Mouse (Mus musculus): ENCODE results near the gene Sohlh1.
"Not testable (repeated sequence)": the region's sequence is repeated elsewhere in the genome, so short reads cannot be mapped to it uniquely, and the experiment has no call there.

Gene Sohlh1

DNA sequence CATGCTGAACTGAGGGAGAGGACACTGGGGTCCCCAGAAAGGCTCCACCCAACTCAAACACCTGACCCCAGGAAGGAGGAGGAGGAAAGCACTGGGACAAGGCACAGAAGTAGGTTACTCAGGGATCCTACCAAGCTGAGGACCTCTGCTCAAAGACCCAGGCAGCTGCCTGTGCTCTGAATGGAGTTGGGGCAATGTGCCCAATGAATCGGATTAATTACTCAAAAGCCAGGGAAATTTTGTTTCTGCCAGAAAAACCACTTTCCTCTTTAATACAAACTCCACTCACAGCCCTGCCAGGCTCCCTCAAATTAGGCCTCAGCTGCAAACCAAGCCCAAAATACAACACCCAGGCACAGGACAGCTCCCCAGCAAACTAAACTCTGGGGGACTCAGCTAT, 4.3 kb downstream of the Sohlh1 start:
- no peak for DNase-seq (ENCODE audit: extremely low read depth, insufficient read length, low spot score)

- peak; percentile 34 for DNase-seq (ENCODE audit: extremely low read depth, insufficient read length, low spot score)
Measured at GRCm38 (mm10) chr2:25842161-25842560, 4.9 kb downstream of the Sohlh1 start.

DNA sequence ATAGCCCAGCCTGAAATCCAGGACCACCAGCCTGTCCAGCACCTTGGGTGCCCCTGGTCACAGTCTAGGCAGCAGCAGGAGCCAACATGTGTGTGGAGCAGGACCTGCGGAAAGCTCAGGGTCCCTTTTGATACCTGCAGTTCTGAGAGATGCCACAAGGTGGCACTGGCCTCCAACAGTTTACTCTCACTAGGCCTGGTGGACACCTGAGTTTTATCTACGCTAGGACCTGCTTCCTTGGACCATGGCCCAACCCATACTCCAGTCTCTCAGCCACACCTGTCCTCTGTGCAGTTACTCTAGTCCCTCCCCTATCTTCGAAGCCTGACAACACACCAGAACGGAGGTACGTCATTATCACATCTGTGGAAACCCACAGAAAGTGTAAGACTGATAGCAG, 10.8 kb downstream of the Sohlh1 start:
- DNase-seq (ENCODE audit: extremely low read depth, insufficient read length, low spot score), result no peak

- DNase-seq (ENCODE audit: extremely low read depth, insufficient read length, low spot score), result no peak
Measured at GRCm38 (mm10) chr2:25830786-25831185, 16.3 kb downstream of the Sohlh1 start.

DNA sequence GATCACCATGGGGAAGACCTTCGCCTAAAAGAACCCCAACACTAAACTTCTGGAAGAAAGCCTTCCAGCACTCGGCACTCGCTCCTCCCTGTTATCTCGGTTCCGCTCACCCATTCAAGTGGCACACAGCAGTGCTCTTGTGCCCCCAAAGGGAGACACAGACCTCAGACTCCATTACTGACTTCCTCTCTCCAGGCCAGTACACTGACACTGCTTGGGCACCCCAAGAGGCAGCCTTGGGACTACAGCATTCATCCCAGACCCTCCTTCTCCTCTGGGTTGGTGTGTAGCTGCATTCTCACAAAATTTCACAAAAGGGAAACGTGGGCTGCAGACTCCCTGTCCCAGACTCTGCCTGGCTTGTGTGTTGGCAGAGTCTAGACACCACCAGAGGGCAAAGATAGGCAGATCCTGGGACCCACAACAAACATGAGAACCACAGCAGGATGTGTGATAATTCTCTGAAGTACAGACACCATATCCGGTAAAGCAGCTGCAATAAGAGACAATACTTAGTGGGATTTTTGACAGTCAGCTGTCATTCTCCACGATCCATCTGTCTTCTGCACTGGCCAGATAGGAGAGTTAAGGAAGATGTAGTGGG, 18.6 kb downstream of the Sohlh1 start:
- DNase-seq (ENCODE audit: extremely low read depth, insufficient read length, low spot score), result no peak

- DNase-seq (ENCODE audit: extremely low read depth, insufficient read length, low spot score), result no peak
Measured at GRCm38 (mm10) chr2:25824751-25825150, 22.3 kb downstream of the Sohlh1 start.

DNA sequence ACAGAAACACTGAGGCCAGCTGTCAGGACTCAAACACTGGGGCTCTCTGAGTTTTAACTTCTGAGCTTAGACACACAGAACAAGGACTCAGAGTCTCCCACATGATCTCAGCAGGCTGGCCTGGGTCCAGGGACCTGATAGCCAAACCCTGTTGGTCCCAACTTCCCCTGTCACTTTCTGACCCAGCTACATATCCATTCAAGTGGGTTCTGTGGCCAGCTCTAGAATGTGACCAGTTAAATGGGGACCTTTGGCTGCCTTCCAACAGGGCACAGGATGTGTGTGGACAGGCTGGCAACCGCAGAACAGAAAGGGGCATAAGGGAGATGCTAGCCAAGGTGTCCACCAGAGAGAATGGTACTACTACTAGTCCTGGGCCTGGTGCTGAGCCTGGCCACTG, 24.2 kb downstream of the Sohlh1 start, which contains the start of gene Lcn9:
Gene Lcn9, plus strand, starts transcription at position 348 of the 400 bp plus-strand sequence.
- DNase-seq (ENCODE audit: extremely low read depth, insufficient read length, low spot score), result peak; percentile 35

DNA sequence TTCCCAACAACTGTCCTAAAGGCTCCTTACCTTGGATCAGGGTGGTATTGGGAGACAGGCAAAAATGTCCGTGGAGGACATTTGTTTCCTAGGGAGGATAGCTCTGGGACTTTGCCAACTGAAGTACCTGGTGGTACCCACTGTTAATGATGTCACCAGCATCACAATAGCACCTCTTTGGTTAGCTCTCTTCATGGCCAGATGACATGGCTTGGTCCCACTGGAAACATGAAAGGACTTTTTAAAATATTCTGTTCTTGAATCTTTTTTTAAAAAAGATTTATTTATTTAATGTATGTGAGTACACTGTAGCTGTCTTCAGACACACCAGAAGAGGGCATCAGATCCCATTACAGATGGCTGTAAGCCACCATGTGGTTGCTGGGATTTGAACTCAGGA, 31.3 kb downstream of the Sohlh1 start, which contains the start of gene Glt6d1:
Gene Glt6d1, minus strand, starts transcription at position 101 of the 400 bp plus-strand sequence.
- DNase-seq (ENCODE audit: extremely low read depth, insufficient read length, low spot score), result not testable (repeated sequence)

DNA sequence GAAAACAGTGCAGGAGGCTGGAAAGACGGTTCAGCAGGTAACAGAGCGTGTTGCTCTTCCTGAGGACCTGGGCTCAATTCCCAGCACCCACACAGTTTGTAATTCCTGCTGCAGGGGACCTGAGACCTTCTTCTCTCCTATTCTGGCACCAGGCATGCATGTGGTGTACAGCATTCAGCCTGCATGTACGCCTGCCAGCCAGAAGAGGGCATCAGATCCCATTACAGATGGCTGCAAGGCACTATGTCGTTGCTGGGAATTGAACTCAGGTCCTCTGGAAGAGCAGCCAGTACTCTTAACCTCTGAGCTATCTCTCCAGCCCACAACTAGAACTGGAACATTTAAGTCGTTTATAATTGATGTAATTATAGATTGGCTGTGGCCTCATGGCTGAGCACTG, 33.7 kb downstream of the Sohlh1 start:
- no peak for DNase-seq (ENCODE audit: extremely low read depth, insufficient read length, low spot score)

DNA sequence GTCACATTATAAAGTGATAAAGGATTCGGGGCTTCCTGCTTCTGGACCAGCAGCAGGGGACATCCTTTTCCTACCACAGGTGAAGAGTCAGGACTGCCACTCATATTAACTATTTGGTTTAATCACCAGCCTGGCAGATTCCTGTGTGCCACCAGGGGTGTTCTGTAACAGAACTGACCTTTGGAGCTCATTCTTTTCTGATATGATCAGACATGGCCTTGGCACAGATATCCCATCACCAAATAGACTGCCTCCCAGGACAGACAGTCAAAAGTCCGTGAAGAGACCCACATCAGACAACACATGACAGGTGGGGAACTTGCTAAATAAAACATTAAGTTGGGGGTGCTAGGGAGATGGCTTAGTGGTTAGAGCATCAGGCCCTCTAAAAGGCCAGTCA, 35.3 kb downstream of the Sohlh1 start:
- DNase-seq (ENCODE audit: extremely low read depth, insufficient read length, low spot score), result no peak

DNA sequence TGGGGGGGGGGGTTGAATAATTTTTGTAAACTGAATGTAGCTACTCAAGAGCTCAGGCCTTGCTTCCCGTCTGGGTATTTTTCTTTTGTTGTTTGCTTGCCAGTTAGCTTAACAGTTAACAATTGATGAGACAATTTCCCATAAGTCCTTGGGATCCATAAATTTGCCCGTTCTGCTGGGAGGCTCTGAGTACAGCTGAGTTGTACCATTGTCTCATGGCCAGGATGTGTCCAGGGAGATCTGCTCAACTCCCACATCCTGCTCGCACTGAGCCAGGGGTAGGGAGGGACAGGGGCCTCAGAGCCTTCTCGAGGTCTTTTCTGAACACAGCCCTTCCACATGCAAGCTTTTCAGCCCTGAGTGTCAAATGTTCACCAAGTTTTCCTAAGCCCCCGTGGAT, 49.0 kb downstream of the Sohlh1 start:
- DNase-seq (ENCODE audit: extremely low read depth, insufficient read length, low spot score), result no peak

GRCm38 (mm10) chr2:25797635-25798034, 49.4 kb downstream of the Sohlh1 start:
- no peak for DNase-seq (ENCODE audit: extremely low read depth, insufficient read length, low spot score)

Measured in 3134 (cell line).